Mouse (Mus musculus) cerebellum, adult 9-11 months (tissue): ENCODE results near the gene Olfr1205.

Source experiments
- DNase-seq: peaks from one replicate; pipeline ENCODE4 v3.0.0; 2022

Olfr1205 gene

GRCm38 (mm10) chr2:88829437-88829836 is at the start of gene Olfr1205:
Gene Olfr1205 (plus strand): TSS chr2:88829737.
- DNase-seq = no peak

- no peak for DNase-seq
Observed at GRCm38 (mm10) chr2:88792736-88793135, 36.8 kb upstream of the Olfr1205 start, which contains the start of gene Olfr1201. Gene Olfr1201 (plus strand): TSS chr2:88793036.

DNA sequence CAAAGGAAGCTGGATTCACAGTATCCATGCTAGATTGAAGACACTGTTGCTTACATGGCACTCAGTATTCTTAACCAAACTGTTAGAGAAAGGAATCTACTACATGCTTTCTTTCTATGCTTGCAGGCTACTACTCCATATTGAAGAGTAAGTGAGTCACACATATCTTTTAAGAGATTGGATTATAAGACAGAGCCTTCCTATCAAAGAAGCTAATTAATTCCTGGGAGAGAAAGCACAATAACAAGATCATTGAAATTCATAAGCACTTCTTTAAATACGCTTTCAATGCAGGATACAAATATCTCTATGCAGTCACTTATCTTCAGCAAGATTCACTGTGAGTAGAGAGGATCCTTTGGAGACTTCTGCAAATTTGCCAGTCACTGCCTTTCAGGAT is 15.3 kb upstream of the Olfr1205 start, which contains the start of gene Olfr1202:
Gene Olfr1202 (plus strand): TSS at position 301 of the 400 bp plus-strand sequence.
- no peak for DNase-seq

- DNase-seq = no peak
Observed at GRCm38 (mm10) chr2:88838477-88838876, 8.9 kb downstream of the Olfr1205 start.

DNA sequence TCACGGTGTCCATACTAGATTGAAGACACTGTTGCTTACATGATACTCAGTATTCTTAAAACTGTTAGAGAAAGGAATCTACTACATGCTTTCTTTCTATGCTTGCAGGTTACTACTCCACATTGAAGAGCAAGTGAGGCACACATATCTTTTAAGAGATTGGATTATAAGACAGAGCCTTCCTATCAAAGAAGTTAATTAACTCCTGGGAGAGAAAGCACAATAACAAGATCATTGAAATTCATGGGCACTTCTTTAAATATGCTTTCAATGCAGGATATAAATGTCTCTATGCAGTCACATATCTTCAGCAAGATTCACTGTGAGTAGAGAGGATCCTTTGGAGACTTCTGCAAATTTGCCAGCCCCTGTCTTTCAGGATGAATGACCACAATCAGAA is 19.5 kb downstream of the Olfr1205 start, which contains the start of gene Olfr1204:
Gene Olfr1204 (plus strand): TSS at position 301 of the 400 bp plus-strand sequence.
- DNase-seq = no peak

GRCm38 (mm10) chr2:88862931-88863330 is 33.4 kb downstream of the Olfr1205 start, which contains the start of gene Olfr1206:
Gene Olfr1206 (plus strand): TSS chr2:88863231.
- no peak for DNase-seq
